Mouse (Mus musculus) cerebellum, adult 2 months (tissue): ENCODE data around the gene Dnah17. TPM values are rescaled to one million over a fixed set of nuclear protein-coding genes. Genes with fewer than 3 reads are reported as not detected.

Source experiments
- DNase-seq, 2 experiments: peaks; one replicate each; pipeline ENCODE4 v3.0.0; 2021
- H3K27ac ChIP-seq: fragments of 200-500 bp; 2 replicates; pipeline ENCODE4 v1.5.1; 2012; ENCODE audit warnings: low read length, control low read depth, inconsistent platforms; ENCODE audit not compliant: insufficient read depth
- H3K27me3 ChIP-seq: fragments of 200-500 bp; 2 replicates; pipeline ENCODE4 v1.6.1; 2012; ENCODE audit warnings: inconsistent platforms, mild to moderate bottlenecking, low read length, moderate library complexity; ENCODE audit not compliant: control insufficient read depth, insufficient read depth
- H3K4me1 ChIP-seq: fragments of 200-500 bp; 2 replicates; pipeline ENCODE4 v1.6.1; 2011; ENCODE audit warnings: low read length; ENCODE audit not compliant: control insufficient read depth, insufficient read depth
- H3K4me3 ChIP-seq: fragments of 200-500 bp; replicated peaks from 2 replicates; pipeline ENCODE3; 2011; ENCODE audit warnings: mild to moderate bottlenecking, low read depth, low read length, control low read depth; ENCODE audit not compliant: insufficient read depth
- CTCF ChIP-seq: fragments of 200-500 bp; IDR thresholded peaks from 2 replicates; pipeline ENCODE4 v1.5.1; 2011; ENCODE audit warnings: low read depth, mild to moderate bottlenecking, control low read depth, low read length, moderate library complexity, borderline replicate concordance; ENCODE audit not compliant: insufficient read depth
- POLR2A ChIP-seq: fragments of 200-500 bp; IDR thresholded peaks from 2 replicates; pipeline ENCODE4 v1.6.1; 2011; ENCODE audit warnings: low read length, control low read depth, borderline replicate concordance; ENCODE audit not compliant: insufficient read depth
- WGBS: fragments of 180-500 bp; shearing (Covaris S2); methylation state at CpG from one replicate; pipeline ENCODE4 v1.1.7; 2018; 5-methylcytosine and 5-hydroxymethylcytosine counted together
- polyA plus RNA-seq: library from polyadenylated mRNA; depleted of rRNA; stranded (reverse); fragments of >200 nt; gene quantifications from 2 replicates; pipeline ENCODE4 v1.2.3, GENCODE M21; 2012

Dnah17 gene
- polyA plus RNA-seq, 1 experiment: 0.07 TPM

GRCm38 (mm10) chr11:118012595-118012994 lies 117.8 kb downstream of the Dnah17 start:
- Histone ChIP-seq H3K4me1 (peaks cover 19% of the 10 kb centered on the region), H3K27me3 (no peaks in the 10 kb centered on the region), H3K4me3 (no peak overlapping the region), H3K27ac (no peak overlapping the region)
- WGBS: 96% methylated on average over 1 of the region's 1 CpGs
- DNase-seq: no peak
- no peak for TF ChIP-seq CTCF
- no peak for TF ChIP-seq POLR2A

GRCm38 (mm10) chr11:118009865-118010571 lies 120.4 kb downstream of the Dnah17 start:
- Histone ChIP-seq H3K4me3 (no peak overlapping the region), H3K4me1 (peaks cover 23% of the 10 kb centered on the region), H3K27ac (no peak overlapping the region), H3K27me3 (no peaks in the 10 kb centered on the region)
- no peak for TF ChIP-seq POLR2A
- TF ChIP-seq CTCF: no peak
- 28% methylated on average over 4 of the region's 4 CpGs for WGBS
- DNase-seq: no peak

DNA sequence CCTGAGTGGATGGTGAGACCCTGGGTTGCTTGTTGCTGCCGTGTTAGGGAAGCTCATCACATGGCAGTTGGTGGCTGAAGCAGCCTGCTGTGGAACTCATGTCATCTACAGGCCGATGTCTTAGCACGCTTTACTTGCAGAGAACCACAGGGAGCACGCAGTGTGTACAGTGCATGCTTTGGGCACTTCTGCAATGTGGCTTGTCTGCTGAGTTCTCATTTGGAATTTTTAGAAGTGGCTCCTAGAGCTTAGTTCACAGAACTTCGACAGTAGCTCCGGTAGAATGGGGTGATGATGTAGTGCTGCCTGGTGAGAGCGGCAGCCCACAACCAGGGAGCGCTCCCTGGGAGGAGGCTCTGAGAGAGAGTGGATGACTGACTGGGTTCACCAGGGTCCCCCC lies 121.6 kb downstream of the Dnah17 start:
- WGBS: 73% methylated on average over 8 of the region's 8 CpGs
- no peak for DNase-seq
- H3K4me3 ChIP-seq: no peak overlapping the region
- no peaks in the 10 kb centered on the region for H3K27me3 ChIP-seq
- H3K4me1 ChIP-seq: peaks cover 23% of the 10 kb centered on the region
- no peak for TF ChIP-seq POLR2A
- no peak for TF ChIP-seq CTCF
- H3K27ac ChIP-seq: no peak overlapping the region

DNA sequence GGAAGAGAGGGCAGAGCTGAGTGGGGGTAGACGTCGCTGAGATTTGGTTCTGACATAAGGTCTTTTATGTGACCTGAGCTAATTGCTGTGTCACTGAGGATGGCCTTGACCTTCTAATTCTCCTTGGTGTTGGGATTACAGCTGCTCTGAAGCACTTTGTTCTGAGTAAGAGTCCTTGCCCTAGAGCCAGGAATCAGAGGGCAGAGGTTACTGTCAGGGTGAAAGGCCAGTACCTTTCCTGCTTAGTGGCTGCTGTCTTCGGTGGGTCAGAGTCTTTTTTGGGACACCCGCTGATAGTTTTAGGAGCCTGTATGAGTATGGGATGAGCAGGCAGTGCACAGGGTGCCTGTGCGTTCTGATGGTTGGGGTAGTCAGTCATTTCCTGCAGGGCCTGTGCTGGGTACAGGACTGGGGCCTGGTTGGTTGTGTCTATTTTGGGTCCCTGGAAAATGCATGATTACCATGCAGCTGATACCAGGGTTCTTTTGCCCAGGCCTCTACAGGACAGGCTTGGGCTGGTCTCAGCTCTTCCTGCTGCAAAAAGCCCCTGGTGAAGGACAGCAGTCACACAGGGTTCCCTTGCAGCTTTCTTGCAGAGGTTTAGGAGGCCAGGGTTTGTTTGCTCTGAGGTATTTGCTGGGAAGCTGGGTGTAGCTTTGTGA lies 122.2 kb downstream of the Dnah17 start:
- no peak for DNase-seq
- 73% methylated on average over 5 of the region's 5 CpGs for WGBS
- TF ChIP-seq POLR2A (no peak), CTCF (no peak)
- no peak overlapping the region for H3K4me3 ChIP-seq
- H3K27me3 ChIP-seq: no peaks in the 10 kb centered on the region
- no peak overlapping the region for H3K27ac ChIP-seq
- H3K4me1 ChIP-seq: peaks cover 23% of the 10 kb centered on the region

- H3K4me1 ChIP-seq: peaks cover 23% of the 10 kb centered on the region
- 86% methylated on average over 8 of the region's 8 CpGs for WGBS
- no peaks in the 10 kb centered on the region for H3K27me3 ChIP-seq
- no peak overlapping the region for H3K27ac ChIP-seq
- DNase-seq: no peak
- no peak overlapping the region for H3K4me3 ChIP-seq
- TF ChIP-seq CTCF (no peak), POLR2A (no peak)
Observed at GRCm38 (mm10) chr11:118007460-118008143, 122.8 kb downstream of the Dnah17 start.

DNA sequence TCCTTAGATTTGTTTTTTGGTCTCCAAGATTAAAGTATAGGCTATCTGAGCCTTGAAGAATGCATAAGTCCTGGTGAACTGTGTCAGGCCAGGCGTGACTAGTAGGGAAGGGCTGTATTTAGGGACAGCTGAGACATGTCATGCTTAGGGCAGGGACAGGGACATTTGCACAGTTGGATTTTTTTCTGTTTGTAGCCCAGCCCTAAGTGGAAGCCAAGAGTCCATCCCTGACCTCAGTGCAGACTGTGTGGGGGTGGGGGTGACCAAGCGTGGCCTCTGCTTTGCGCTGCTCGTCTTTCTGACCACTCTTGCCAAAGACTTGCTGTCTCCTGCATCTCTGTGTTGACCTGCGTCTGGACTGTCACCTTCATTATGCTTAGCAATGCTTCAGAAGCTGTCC lies 126.2 kb downstream of the Dnah17 start:
- TF ChIP-seq POLR2A (no peak), CTCF (no peak)
- peaks cover 15% of the 10 kb centered on the region for H3K4me1 ChIP-seq
- DNase-seq: no peak
- H3K27me3 ChIP-seq: no peaks in the 10 kb centered on the region
- H3K4me3 ChIP-seq: no peak overlapping the region
- 84% methylated on average over 5 of the region's 5 CpGs for WGBS
- H3K27ac ChIP-seq: no peak overlapping the region

DNA sequence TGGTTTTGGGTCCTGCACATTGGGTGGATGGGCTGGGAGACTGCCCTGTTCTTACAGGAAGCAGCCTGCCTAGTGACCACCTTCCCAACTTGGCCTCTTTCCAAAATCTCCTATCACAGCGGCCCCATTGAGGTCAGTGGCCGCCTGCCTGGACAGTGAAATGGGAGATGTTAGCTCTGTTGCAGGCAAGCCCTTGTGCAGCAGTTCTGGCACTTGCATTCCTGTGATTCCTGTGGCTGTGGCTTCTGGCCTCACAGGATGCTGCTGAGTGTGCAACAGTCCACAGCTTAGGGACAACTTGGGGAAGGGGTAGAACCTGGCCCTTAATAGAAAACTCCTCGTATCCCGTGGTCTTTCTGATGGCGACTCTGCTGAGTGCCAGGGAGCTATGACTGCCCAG lies 126.7 kb downstream of the Dnah17 start:
- DNase-seq: no peak
- H3K4me1 ChIP-seq: peaks cover 11% of the 10 kb centered on the region; the same call in 1 of the 2 replicates
- TF ChIP-seq CTCF: no peak
- TF ChIP-seq POLR2A: no peak
- no peak overlapping the region for H3K27ac ChIP-seq
- no peak overlapping the region for H3K4me3 ChIP-seq
- WGBS: 72% methylated on average over 5 of the region's 5 CpGs
- no peaks in the 10 kb centered on the region for H3K27me3 ChIP-seq
